8 mouse cellular contexts compared by ENCODE assay signal in genomic region chr11:101279193-101279569, GRCm38 (mm10). TPM values are rescaled to one million over a fixed set of nuclear protein-coding genes. Genes with fewer than 3 reads are reported as not detected.
A peak's percentile ranks its signal among the peaks of the same experiment; 100 is the strongest.
DNase-seq lines count a peak whose midpoint lies in the region; ATAC-seq and TF ChIP-seq lines count a peak whose summit lies in the region.

No protein-coding gene starts in this region.

- 60% methylated on average over 14 of the region's 14 CpGs for WGBS in heart, embryonic 12.5 days

- DNase-seq in heart, adult 18-20 months: no peak
- DNase-seq in G1E (ENCODE audit: low spot score): no peak
- DNase-seq in layer of hippocampus, adult 18-20 months (ENCODE audit: low spot score in 2 of 2): no peak
- no peak for DNase-seq in cerebellum, postnatal 14 days
- no peak for DNase-seq in frontal cortex, adult 2 months (ENCODE audit: extremely low spot score in 1 of 2, low spot score in 1 of 2)

- peak overlapping the region; percentile 87 for H3K4me2 ChIP-seq in heart, embryonic 12.5 days

- peak overlapping the region; percentile 32; the same call in 1 of the 2 replicates for H3K9ac ChIP-seq in heart, embryonic 12.5 days

- H3K36me3 ChIP-seq in heart, embryonic 12.5 days: peaks cover 14% of the 10 kb centered on the region
- H3K36me3 ChIP-seq in G1E (replicated peaks): peaks cover 39% of the 10 kb centered on the region

- peak overlapping the region; percentile 84 for H3K4me3 ChIP-seq in heart, embryonic 12.5 days
- peak overlapping the region; percentile 91; the same call in 1 of the 2 replicates for H3K4me3 ChIP-seq in G1E (ENCODE audit: low read depth, low read length)

- ATAC-seq in heart, embryonic 12.5 days (ENCODE audit: insufficient number of reproducible peaks, low FRiP score): peak; percentile 27; the same call in 1 of the 2 replicates
- ATAC-seq in G1E (ENCODE audit: extremely low read depth, insufficient number of reproducible peaks, low FRiP score, poor library complexity, severe bottlenecking): no peak
- peak; percentile 6; the same call in 1 of the 2 replicates for ATAC-seq in granulocyte monocyte progenitor cell, adult 5-6 weeks (replicated peaks; ENCODE audit: poor library complexity, severe bottlenecking)
- 0 out of 2 replicates have a peak, but pooled peaks have one; percentile 23 for ATAC-seq in megakaryocyte-erythroid progenitor cell, adult 5-6 weeks (replicated peaks; ENCODE audit: low FRiP score, low TSS enrichment, poor library complexity, severe bottlenecking)

- 0 out of 2 replicates have a peak, but pooled peaks cover 9% of the 10 kb centered on the region for H3K27me3 ChIP-seq in heart, embryonic 12.5 days (replicated peaks)
- no peaks in the 10 kb centered on the region for H3K27me3 ChIP-seq in G1E (ENCODE audit: insufficient read depth, low read length)

- TF ChIP-seq CTCF in G1E (IDR thresholded peaks at IDR 0.05; ENCODE audit: low read depth, low read length): no peak

- no peaks in the 10 kb centered on the region for H3K9me3 ChIP-seq in heart, embryonic 12.5 days (replicated peaks)
- no peaks in the 10 kb centered on the region for H3K9me3 ChIP-seq in G1E (replicated peaks)

- peaks cover 28% of the 10 kb centered on the region for H3K4me1 ChIP-seq in heart, embryonic 12.5 days (replicated peaks)
- peaks cover 50% of the 10 kb centered on the region for H3K4me1 ChIP-seq in G1E (ENCODE audit: insufficient read depth, low read depth, low read length)

- H3K27ac ChIP-seq in heart, embryonic 12.5 days (ENCODE audit: poor library complexity, severe bottlenecking): no peak overlapping the region

RNA-seq across cellular contexts. Expression of gene Coa3, which starts 0.3 kb away (rescaled TPM):
- polyA plus RNA-seq in heart, embryonic 12.5 days (2016; fragmentation: Nextera tagmentation; extraction: Ambion mirVana): 165 and 171 TPM in 2 replicates
- total RNA-seq in heart, adult 18-20 months (2021): 100 to 1,000 TPM in 1 of 2 experiments, 10 to 100 TPM in 1; 98.3 to 108 TPM
- 52.6 and 54.1 TPM in 2 replicates for total RNA-seq in G1E (2014; fragmentation: Nextera tagmentation)
- 58.1 and 65.9 TPM in 2 replicates for total RNA-seq in G1E (2017)
- 16.8 and 39.8 TPM in 2 replicates for polyA plus RNA-seq in G1E (2012)
- total RNA-seq in granulocyte monocyte progenitor cell, adult 5-6 weeks (2014; fragmentation: Nextera tagmentation): 53.2 and 61.3 TPM in 2 replicates
- total RNA-seq in granulocyte monocyte progenitor cell, adult 5-6 weeks (2017): 32.3 and 35.5 TPM in 2 replicates
- total RNA-seq in megakaryocyte-erythroid progenitor cell, adult 5-6 weeks (2014; fragmentation: Nextera tagmentation): 67.5 and 86.7 TPM in 2 replicates
- total RNA-seq in megakaryocyte-erythroid progenitor cell, adult 5-6 weeks (2017): 28.4 and 40.6 TPM in 2 replicates
- 100 to 1,000 TPM; 102 to 103 TPM for total RNA-seq in layer of hippocampus, adult 18-20 months (2021)
- polyA plus RNA-seq in frontal cortex, adult 2 months (2012; rRNA removed): 147 and 151 TPM in 2 replicates

RNA-seq across cellular contexts. Expression of gene Cntd1, which starts 0.4 kb away (rescaled TPM):
- polyA plus RNA-seq in heart, embryonic 12.5 days (2016; fragmentation: Nextera tagmentation; extraction: Ambion mirVana): 0.81 and 1.5 TPM in 2 replicates
- total RNA-seq in heart, adult 18-20 months (2021): under 1 TPM; 0.15 to 0.23 TPM
- total RNA-seq in G1E (2014; fragmentation: Nextera tagmentation) (1.5 TPM in 1 of 2 replicates, not detected in the other), G1E (2017) (0.81 and 1.1 TPM in 2 replicates)
- 0.02 TPM in 1 of 2 replicates, not detected in the other for polyA plus RNA-seq in G1E (2012)
- total RNA-seq in granulocyte monocyte progenitor cell, adult 5-6 weeks (2014; fragmentation: Nextera tagmentation): not detected in 2 replicates
- 0.72 and 3.3 TPM in 2 replicates for total RNA-seq in granulocyte monocyte progenitor cell, adult 5-6 weeks (2017)
- total RNA-seq in megakaryocyte-erythroid progenitor cell, adult 5-6 weeks (2014; fragmentation: Nextera tagmentation): 2.3 and 3.7 TPM in 2 replicates
- total RNA-seq in megakaryocyte-erythroid progenitor cell, adult 5-6 weeks (2017): 2.1 and 4.2 TPM in 2 replicates
- total RNA-seq in layer of hippocampus, adult 18-20 months (2021): under 1 TPM; 0.30 to 0.47 TPM
- 0.71 and 0.84 TPM in 2 replicates for polyA plus RNA-seq in frontal cortex, adult 2 months (2012; rRNA removed)

RNA-seq across cellular contexts. Expression of gene Wnk4, which starts 18.8 kb away (rescaled TPM):
- polyA plus RNA-seq in heart, embryonic 12.5 days (2016; fragmentation: Nextera tagmentation; extraction: Ambion mirVana): 14.0 TPM in 2 replicates
- 10 to 100 TPM in 1 of 2 experiments, 1 to 10 TPM in 1; 9.4 to 12.9 TPM for total RNA-seq in heart, adult 18-20 months (2021)
- total RNA-seq in G1E (2014; fragmentation: Nextera tagmentation) (21.2 and 27.2 TPM in 2 replicates), G1E (2017) (2.3 and 4.2 TPM in 2 replicates)
- polyA plus RNA-seq in G1E (2012): 45.0 and 48.7 TPM in 2 replicates
- total RNA-seq in granulocyte monocyte progenitor cell, adult 5-6 weeks (2014; fragmentation: Nextera tagmentation): not detected in 2 replicates
- 2.6 TPM in 1 of 2 replicates, not detected in the other for total RNA-seq in granulocyte monocyte progenitor cell, adult 5-6 weeks (2017)
- 0.25 and 1.4 TPM in 2 replicates for total RNA-seq in megakaryocyte-erythroid progenitor cell, adult 5-6 weeks (2014; fragmentation: Nextera tagmentation)
- total RNA-seq in megakaryocyte-erythroid progenitor cell, adult 5-6 weeks (2017): 0.05 and 0.30 TPM in 2 replicates
- total RNA-seq in layer of hippocampus, adult 18-20 months (2021): 10 to 100 TPM in 1 of 2 experiments, 1 to 10 TPM in 1; 9.8 to 10.4 TPM
- 10.8 and 12.5 TPM in 2 replicates for polyA plus RNA-seq in frontal cortex, adult 2 months (2012; rRNA removed)

RNA-seq across cellular contexts. Expression of gene Becn1, which starts 22.9 kb away (rescaled TPM):
- polyA plus RNA-seq in heart, embryonic 12.5 days (2016; fragmentation: Nextera tagmentation; extraction: Ambion mirVana): 141 TPM in 2 replicates
- 10 to 100 TPM; 85.4 to 96.5 TPM for total RNA-seq in heart, adult 18-20 months (2021)
- total RNA-seq in G1E (2014; fragmentation: Nextera tagmentation) (42.5 and 46.3 TPM in 2 replicates), G1E (2017) (142 and 148 TPM in 2 replicates)
- 97.7 and 109 TPM in 2 replicates for polyA plus RNA-seq in G1E (2012)
- total RNA-seq in granulocyte monocyte progenitor cell, adult 5-6 weeks (2014; fragmentation: Nextera tagmentation): 58.4 and 81.1 TPM in 2 replicates
- total RNA-seq in granulocyte monocyte progenitor cell, adult 5-6 weeks (2017): 177 and 214 TPM in 2 replicates
- 86.7 and 98.7 TPM in 2 replicates for total RNA-seq in megakaryocyte-erythroid progenitor cell, adult 5-6 weeks (2014; fragmentation: Nextera tagmentation)
- 160 and 162 TPM in 2 replicates for total RNA-seq in megakaryocyte-erythroid progenitor cell, adult 5-6 weeks (2017)
- 100 to 1,000 TPM; 211 to 217 TPM for total RNA-seq in layer of hippocampus, adult 18-20 months (2021)
- polyA plus RNA-seq in frontal cortex, adult 2 months (2012; rRNA removed): 177 and 195 TPM in 2 replicates

RNA-seq across cellular contexts. Expression of gene Vps25, which starts 25.7 kb away (rescaled TPM):
- 98.8 and 101 TPM in 2 replicates for polyA plus RNA-seq in heart, embryonic 12.5 days (2016; fragmentation: Nextera tagmentation; extraction: Ambion mirVana)
- total RNA-seq in heart, adult 18-20 months (2021): 100 to 1,000 TPM in 1 of 2 experiments, 10 to 100 TPM in 1; 87.3 to 107 TPM
- total RNA-seq in G1E (2014; fragmentation: Nextera tagmentation): 482 and 539 TPM in 2 replicates
- total RNA-seq in G1E (2017): 98.4 and 104 TPM in 2 replicates
- polyA plus RNA-seq in G1E (2012): 140 and 170 TPM in 2 replicates
- total RNA-seq in granulocyte monocyte progenitor cell, adult 5-6 weeks (2014; fragmentation: Nextera tagmentation): 176 and 203 TPM in 2 replicates
- 76.7 and 80.4 TPM in 2 replicates for total RNA-seq in granulocyte monocyte progenitor cell, adult 5-6 weeks (2017)
- 112 and 137 TPM in 2 replicates for total RNA-seq in megakaryocyte-erythroid progenitor cell, adult 5-6 weeks (2014; fragmentation: Nextera tagmentation)
- 44.7 and 71.5 TPM in 2 replicates for total RNA-seq in megakaryocyte-erythroid progenitor cell, adult 5-6 weeks (2017)
- total RNA-seq in layer of hippocampus, adult 18-20 months (2021): 10 to 100 TPM; 61.8 to 65.6 TPM
- 63.8 TPM in 2 replicates for polyA plus RNA-seq in frontal cortex, adult 2 months (2012; rRNA removed)
